Mouse (Mus musculus) brain, embryonic 18.5 days (tissue): ENCODE measurements around the gene Slc41a2.

Source experiments
- DNase-seq: peaks from one replicate; pipeline ENCODE4 v3.0.0-alpha.2; 2012; ENCODE audit warnings: low read depth, low spot score

Slc41a2 gene

DNA sequence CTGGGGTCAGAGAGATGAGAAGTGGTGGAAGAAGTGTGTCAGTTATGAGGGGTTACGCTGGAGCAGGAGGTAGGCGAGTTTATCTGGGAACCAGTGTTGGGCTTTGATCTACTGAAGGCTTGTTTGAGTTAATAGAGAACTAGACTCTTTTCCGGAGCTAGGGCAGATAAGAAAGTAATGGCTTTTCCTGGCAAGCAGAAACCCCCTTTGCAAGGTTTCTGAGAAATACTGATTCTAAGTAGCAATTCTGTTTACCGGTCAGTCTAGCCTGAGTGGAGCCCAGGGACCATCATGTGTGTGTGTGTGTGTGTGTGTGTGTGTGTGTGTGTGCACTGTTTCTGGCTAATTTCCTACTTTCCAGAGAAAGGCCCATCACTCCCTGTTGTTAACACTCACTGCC lies 109.1 kb downstream of the Slc41a2 start:
- DNase-seq = no peak

DNA sequence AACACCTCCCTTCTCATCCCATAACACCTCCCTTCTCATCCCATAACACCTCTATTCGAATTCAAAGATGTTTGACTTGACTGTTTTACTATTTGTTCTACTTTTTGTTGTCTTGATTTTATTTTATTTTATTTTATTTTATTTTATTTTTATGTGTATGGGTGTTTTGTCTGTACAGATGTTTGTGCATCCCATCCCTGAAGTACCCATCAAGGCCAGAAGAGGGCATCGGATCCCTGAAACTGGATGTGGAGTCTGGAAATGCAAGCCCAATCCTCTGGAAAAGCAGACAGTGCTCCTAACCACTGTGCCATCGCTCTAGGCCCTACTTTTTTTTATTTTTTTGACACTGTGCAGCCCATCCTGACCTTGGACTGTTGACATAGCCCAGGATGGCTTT lies 112.7 kb downstream of the Slc41a2 start:
- no peak for DNase-seq

DNA sequence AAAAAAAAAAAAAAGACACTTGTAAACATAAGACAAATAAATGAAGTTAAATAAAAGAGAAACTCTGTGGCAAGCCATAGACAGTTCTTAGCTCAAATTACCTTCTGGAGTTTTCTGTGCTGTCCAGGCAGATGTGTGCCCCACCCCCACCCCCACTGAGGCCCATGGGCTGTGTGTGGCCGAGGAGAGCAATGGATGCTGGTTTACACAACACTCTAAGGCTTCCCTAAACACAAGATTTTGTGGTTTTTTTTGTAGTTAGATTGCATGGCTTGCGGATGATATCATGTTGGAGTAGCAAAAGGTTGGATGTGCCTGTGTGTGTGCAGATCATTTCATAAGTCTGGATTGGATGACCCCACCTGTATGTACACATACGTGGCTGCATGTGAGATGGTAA lies 116.8 kb downstream of the Slc41a2 start:
- DNase-seq = no peak

DNA sequence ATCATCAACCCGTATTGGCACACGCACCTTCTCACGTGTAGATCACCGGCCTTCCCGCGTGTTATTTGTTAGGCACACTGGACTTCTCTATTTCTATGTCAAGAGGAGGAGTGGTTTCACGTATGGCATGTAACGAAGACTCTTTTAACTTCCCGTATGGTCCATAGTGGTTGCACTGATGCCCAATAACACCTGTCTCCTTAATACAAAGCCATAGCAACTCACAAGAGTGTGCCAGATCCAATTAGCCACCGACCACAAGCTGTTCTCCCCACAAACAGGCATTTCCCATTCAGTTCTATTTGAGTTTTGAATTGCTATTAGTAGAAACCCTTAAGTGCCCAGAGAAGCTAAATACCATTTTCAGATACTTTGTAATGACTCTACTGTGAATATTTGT lies 117.5 kb downstream of the Slc41a2 start:
- DNase-seq = no peak

DNA sequence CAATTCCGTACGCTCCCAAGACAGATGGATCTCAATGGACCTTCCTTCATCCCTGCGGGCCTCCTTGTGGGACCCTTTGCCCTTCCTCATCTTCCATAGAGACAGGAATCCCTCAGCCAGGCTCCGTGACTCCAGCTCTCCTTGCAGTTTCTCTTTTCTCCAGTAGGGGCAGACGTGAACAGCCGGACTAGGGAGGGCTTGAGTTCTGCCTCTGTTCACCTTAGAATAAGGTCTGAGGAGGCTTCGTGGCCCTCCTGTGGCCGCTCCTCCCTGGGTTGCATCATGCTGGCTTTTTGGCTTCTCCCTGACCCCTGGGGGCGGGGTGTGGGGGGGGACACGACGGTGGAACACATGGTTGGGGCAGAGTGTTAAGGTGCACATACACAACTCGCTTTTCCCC lies 118.0 kb downstream of the Slc41a2 start:
- no peak for DNase-seq

DNA sequence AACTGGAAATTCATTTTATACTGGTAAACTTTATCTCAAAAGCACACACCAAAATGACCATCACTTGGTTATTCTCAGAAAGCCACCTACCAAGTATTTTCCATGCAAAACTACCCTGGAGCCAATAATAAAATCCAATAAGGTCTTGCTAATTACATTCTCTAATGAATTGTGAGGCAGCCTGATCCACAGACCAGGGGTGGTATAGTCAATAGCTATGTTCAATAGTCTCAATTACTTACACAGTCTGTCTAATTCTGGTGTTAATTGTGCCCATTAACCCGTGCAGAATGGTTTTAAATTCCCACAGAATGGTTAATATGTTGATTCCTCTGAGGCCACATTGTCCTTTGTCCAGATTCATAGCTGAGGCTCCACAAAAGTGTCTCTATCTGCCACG lies 118.9 kb downstream of the Slc41a2 start:
- no peak for DNase-seq

DNA sequence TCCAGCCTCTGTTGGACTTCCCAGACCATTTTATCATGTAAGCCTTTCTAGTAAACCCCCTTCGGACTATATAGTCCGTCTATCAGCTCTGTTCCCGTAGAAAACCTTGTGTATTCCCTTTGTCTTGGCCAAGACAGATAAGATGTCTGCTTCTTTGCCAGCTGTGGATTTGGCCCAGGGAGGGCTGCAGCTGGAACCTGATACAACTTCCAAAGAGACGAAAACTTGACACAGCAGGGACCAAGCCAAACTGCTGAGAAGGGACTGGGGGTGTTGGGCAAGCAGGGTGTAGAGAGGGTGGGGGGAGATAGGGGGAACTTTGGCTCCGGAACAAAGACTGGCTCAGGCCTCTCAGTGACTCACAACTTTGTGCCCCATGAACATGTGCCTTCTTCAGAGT lies 120.4 kb downstream of the Slc41a2 start:
- no peak for DNase-seq

DNA sequence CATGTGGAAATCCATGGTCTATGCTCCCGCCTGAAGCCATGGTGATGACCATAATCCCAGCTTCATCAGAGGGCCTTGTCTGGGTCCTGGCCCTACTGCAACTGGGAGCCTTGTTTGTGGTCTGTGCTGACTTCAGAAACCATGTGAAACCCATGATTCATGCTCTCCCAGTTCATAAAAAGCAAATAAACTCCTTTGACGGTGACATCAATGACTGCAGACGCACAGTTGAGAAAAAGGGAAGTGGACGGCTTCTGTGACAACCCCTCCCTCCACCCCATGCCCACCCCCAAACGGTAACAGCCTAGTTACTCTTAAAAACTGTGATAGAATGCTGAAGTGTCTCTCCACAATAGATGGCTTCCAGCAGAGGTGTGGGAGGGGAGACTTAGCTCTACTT lies 122.1 kb downstream of the Slc41a2 start:
- DNase-seq = no peak

DNA sequence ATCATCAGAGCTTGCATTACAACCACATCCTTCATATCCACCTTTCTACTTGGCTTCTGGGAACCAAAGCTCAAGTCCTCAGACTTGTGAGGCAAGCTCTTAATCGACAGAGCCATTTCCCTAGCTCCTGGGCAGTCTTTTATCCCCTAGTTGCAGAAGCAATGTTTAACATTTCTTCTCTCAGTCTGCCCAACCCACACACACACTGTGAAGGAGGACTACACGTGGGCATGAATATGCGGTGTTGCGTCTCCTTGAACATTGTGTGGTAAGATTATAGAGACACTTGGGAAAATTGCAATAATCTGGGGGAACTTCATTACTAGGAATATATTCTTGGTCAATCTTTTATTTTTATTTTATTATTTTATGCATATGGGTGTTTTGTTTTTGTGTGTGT lies 125.1 kb downstream of the Slc41a2 start:
- DNase-seq = no peak

DNA sequence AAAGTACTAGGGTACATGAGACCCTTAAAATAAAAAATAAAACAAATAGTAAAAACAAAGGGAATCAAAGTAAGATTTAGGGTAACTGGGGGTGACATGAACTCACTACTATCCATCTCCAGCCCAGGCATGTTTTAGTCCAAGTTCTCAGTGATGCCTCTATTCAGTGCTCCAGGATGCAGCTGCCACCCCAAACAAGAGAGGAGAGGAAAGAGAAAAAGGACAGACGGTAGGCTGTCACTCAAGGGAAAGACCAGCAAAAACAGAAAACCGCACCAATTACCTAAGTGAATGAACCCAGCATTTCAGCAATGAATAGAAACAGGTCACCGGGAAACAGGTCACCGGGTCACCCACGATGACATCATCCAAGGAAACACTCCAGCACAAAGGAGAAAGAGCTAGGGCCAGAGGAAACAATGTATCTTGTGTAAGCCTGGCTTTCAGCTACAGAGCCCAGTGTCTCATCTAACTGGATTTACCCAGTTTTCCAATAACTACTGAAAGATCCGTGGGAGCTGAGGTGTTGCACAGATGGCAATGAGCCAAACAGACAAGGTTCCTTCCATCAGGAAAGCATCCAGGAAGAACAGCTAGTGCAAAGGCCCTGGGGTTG lies 126.6 kb downstream of the Slc41a2 start:
- DNase-seq = no peak

DNA sequence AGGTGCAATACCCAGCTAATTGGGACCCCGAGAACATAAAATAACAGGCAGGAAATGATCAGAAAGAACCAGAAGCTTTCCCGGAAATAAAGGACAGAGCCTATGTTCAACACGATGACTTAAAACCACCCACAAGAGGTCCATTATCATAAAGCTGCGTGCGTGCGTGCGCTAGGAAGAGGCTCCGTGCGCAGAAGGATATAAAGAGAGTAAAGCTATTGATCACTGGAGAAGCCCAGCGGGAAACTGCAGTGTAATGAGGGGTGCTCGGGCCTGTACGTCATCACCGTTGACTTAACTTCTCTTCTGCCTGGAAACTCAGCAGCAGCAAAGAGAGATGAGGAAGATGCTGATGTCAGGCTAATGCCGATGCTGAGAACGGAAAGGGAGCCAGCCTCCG lies 127.6 kb downstream of the Slc41a2 start:
- no peak for DNase-seq

DNA sequence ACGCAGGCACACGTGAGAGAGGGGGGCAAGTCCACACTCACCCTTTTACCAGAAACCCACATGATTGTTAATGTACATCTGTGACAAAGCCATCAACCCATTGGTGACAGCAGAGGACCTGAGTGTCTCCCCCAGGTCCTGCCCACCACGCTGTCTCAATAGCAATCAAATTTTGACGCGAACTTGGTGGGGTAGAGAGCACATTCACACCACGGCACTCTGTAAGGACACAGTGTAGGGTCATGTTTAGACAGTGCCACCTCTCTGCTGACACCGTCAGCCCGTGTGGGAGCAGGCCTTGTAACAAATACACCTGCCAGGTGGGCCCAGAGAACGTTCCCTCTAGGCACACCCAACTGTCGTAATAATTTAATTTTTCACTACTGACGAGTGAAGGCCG lies 128.3 kb downstream of the Slc41a2 start:
- DNase-seq = no peak

DNA sequence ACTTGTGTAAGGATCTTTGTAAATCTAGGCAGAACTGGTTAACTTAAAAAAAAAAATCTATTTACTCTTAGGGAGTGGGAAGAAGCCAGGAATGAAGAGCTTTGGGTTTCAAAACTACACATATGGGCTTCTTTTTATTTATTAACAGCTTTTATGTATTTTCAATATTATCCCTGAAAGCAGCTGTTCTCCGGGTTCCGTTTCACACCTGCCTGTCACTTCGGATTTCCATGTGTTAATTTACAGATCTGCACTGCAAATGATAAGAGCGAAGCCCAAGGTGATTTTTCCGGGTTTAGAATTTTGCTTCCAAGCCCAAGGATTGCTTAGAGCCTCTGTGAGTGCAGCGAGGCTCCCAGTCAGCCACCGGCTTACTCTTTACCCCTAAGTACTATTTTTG lies 129.2 kb downstream of the Slc41a2 start:
- no peak for DNase-seq

DNA sequence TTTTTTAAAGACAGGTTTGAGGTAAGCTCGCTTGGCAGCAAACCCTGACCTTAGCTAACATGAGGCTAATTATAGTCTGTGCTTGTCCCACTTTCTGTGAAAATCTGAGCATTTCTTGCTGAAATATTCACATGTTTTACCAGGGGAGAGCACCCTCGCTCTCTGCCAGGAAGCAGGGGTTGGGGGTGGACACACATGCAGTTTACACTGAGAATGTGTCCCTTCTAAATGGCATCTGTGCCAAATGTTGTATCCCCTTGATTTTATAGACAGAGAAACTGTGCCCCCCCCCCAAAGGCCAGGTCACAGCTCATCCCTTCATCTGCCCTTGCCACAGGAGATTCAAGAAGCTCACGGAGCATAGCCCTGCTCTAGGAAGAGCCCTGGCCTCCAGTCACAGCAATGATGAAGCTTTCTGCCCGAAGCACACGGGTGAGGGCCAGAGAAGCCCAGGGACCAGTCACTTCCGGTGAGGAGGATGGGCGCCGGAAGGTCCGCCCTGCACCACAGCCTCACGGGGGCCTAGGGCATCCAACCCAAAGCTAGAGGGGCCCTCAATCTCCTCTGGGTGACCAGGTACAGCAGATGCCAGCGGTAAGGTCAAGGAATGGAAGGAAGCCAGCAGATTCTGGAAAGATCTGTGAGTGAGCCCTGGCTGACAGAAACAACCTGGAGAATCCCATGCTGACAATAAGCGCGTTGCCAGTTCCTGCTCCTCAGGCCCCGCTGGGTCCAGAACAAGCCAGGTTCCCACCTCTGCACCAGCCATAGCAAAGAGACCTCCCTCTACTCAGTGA lies 134.6 kb downstream of the Slc41a2 start:
- no peak for DNase-seq

DNA sequence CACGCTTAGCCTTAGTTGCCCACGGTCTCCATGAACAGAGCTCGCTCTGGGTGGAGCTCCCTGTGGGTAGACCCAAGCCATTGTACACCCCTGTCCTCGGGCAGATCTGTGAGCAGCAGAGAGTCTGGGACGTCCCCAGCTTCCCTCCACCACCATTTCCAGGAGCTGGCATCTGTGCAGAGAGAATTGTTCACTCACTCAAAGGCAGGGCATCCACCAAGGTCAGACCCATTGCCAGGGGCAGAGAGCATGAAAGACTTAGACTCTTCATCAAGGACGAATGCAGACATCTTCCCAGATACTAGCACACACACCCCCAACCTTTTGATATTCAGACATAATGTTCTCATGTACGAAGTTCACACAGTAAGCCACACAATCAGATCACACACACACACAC lies 136.2 kb downstream of the Slc41a2 start:
- DNase-seq = no peak

DNA sequence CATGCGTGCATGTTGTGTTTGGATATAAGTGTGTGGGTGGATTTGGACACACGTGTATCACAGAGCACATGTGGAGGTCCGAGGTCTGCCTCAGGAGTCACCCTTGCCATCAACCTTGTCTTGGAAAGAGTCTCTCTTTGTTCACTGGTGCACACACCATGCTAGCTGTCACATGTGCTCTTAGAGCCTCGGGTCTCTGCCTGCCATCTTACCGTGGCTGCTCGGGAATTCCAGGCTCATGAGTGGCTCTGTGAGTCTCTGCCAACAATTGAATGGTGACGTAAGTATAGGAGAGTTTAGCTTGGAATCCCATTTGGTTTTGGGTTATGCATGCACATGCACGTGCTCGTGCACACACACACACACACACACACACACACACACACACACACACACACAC lies 138.4 kb downstream of the Slc41a2 start:
- DNase-seq = no peak

DNA sequence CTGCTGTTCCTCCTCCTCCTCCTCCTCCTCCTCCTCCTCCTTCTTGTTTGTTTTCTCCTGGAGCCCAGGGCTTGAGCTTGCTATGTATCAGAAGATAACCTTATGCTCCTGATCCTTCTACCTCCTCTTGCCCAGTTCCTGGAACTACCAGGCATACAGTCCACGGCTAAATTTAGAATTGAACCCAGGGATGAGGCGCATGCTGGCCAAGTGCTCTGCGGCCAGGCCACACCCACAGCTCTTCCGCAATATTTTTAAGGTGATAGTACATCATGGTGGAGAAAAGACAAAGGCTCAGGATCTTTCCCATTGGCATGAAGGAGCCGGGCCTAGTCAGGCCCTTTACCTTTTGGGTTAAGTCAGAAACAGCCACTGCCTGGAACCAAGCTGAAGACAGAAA lies 139.0 kb downstream of the Slc41a2 start:
- DNase-seq = no peak

DNA sequence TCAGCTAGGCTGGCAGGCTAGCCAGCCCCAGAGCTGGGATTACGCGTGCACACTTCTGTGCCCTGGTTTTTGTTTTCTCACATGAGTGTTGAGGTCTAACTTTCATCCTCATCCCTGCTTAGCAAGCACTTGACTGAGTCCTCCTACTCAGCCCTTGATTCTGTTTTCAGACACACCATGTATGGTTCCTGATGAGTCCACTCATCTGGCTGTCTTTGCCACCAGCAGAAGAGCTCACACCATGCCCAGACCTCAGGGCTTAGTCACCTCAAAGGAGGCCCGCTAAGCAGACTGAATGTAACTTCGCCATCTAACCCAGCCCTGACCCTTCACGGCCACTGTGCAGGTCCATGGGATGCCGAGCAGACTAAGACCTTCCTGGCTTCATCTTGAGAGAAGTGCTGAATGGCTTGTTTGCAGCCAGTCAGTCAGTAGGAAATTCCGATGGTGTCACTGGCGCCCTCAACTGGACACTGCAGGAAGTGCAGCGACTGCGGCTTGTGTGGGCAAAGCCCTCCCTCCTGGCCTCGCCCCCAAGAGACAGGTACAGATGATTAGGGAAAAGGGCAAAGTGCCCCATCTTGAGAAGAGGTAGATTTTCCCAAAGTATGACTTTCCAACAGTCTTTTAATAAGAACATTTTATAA lies 139.9 kb downstream of the Slc41a2 start:
- no peak for DNase-seq

DNA sequence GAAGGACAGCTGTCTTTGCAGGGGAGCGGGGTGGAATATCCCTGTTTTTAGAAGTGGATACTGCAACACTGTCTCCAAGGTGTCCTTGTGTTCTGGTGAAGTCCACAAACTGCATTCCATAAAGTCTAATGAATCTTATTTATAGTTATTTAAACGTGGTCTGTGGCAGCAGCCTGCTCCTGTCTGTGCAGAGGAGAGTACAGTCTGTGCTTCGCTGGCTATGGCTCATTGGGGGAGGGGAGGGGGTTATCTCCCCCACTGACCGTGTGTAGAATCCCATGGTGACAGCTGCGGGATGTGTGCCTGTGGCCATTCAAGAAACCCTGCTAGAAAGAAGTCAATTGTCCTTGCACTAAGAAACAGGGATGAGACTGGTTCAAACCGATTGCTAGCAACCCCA lies 145.7 kb downstream of the Slc41a2 start:
- no peak for DNase-seq

DNA sequence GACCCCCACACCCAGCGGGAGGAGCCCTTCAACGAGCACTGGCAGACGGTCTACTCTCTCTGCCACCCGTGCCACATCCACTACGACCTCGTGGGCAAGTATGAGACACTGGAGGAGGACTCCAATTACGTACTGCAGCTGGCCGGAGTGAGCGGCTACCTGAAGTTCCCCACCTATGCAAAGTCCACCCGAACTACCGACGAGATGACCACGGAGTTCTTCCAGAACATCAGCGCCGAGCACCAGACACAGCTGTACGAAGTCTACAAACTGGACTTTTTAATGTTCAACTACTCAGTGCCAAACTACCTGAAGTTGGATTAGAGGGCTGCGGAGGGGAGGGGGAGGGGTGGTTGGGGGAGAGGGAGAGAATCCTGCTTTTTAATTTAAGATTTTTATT lies 146.2 kb downstream of the Slc41a2 start:
- no peak for DNase-seq

DNA sequence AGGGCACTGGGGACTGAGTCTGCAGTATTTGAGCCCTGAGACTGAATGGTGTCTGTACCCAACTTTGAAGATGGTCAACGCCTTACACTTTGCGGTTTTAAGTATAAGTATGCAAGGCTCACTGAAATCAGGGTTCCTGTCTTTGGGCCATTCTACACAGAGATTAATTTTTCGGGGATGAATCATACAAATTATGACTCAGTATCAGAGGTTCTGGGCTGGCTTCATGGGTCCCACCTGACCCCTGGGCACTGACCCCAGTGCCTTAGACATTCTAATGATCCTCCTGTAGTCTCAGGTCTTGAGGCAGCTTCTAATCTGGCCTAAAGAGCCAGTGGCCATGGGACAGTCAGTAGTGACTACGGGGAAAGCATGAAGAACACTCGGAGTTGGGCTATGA lies 148.6 kb downstream of the Slc41a2 start:
- DNase-seq = no peak

DNA sequence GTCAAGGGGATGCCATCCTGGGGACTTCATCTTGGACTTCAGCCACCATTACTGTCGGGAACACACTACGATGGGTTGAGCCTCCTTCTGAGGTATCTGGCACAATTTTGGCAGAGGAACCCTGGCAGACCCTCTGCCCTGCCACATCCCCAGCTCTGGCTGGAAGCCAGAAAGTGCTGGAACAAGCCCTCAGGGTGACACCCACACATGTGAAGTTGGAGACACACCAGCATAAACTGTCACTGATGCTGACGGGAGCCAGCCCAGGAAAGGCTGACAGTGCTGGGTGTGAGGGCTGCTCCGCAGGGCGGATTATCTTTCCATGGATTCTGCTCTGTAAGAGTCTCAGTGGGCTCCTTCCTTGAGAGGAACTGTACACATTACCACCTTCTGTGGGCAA lies 150.7 kb downstream of the Slc41a2 start:
- DNase-seq = no peak

DNA sequence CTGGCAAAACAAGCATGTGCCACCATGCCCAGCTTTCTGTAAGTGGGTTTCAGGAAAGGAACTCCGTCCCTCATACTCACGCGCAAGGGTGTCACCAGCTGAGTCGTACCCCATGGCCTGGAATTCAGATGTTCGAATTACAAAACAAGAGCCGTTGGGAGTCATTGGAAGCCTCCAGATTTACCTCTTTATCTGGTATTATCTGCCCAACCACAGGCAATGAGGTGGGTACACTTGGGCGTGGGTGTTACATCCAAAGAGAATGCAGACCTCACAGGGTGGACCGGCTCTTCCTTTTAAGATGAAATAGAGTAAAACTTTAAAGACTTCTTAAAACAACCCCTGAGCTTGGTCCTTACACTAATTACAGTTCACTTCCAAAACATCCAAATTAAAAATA lies 151.5 kb downstream of the Slc41a2 start:
- DNase-seq = no peak
